Mouse (Mus musculus): ENCODE measurements around the gene Dennd1b.

DNA sequence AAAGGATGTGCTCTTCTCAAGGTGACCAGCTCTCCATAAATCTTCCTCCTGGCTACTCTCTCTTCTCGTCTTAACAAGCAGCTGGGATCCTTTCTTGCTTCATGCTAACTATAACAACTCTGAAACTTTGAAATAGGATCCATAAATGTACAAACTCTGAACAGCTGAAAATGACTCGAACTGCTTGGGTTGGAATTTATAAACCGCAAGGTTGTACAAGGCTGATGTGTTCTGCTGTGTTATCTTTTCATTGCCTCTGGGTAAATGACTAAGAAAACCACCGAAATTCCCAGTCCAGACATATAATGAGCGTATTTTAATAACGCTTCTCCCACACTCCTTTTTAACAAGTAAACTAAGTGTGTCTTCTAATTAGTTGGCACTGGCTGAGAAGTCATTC lies 27.1 kb upstream of the Dennd1b start:
- no peak for TF ChIP-seq CTCF (IDR thresholded peaks at IDR 0.05; ENCODE audit: low read depth, low read length)
- TF ChIP-seq TAL1 (conservative IDR thresholded peaks at IDR 0.05; ENCODE audit: low read depth, low read length) = no peak
- no peak for TF ChIP-seq GATA1 (IDR thresholded peaks at IDR 0.05; ENCODE audit: borderline replicate concordance, low read length)

Measured in G1E (cell line).